Mouse (Mus musculus): ENCODE data around the gene Pdf. TPM values are rescaled to one million over a fixed set of nuclear protein-coding genes. Genes with fewer than 3 reads are reported as not detected.

Pdf gene
- total RNA-seq (2021), result 10 to 100 TPM; 42.5 to 45.4 TPM
- long read RNA-seq, experiment 1, transcript Pdf-201 (2 exons, 1,306 nt), result major isoform, 109 of 109 reads
- long read RNA-seq, experiment 1, partial matches to known transcripts, result 0 of 109 reads
- long read RNA-seq, experiment 1, other reads (novel, unspliced or antisense), result 0 of 109 reads
- long read RNA-seq, experiment 2, transcript Pdf-201 (2 exons, 1,306 nt), result major isoform, 90 of 90 reads
- long read RNA-seq, experiment 2, partial matches to known transcripts, result 0 of 90 reads
- long read RNA-seq, experiment 2, other reads (novel, unspliced or antisense), result 0 of 90 reads

GRCm38 (mm10) chr8:107048061-107048941, at the start of gene Pdf:
Gene Pdf, minus strand, starts transcription at chr8:107048614.
- DNase-seq (ENCODE audit: low spot score), result peak; percentile 75

DNA sequence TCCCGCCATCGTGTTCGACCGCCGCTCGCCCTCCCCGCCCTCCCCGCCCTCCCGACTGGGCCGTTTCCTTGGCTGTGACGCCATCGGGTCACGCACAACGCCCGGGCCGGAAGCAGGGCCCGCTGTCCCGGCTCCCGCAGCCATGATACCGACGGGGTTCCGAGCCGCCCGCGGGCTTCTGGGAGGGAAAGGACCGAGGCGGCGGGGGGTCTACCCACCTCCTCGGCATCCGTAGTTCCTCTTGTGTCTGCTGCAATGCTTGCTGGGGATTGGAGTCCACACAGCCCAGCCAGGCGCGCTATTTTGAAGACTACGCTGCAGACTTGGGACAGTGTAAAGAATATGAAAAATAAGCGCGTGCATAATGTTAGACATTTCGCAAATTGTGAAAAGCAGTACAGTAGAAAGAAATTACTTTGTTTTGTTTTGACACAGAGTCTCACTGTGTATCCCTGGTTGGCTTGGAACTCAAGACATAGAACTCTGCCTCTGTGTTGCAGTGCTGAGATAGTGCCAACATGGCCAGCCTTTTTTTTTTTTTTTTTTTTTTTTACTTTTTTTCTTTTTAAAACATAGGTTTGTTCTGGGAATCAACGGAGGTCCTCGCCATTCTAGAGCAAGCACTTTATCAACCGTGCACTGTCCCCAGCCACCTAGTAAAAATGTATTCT, 48.1 kb upstream of the Pdf start, which contains the start of gene Terf2:
Gene Terf2, minus strand, starts transcription at position 182 of the 671 bp plus-strand sequence.
- DNase-seq (ENCODE audit: low spot score), result peak; percentile 94

DNA sequence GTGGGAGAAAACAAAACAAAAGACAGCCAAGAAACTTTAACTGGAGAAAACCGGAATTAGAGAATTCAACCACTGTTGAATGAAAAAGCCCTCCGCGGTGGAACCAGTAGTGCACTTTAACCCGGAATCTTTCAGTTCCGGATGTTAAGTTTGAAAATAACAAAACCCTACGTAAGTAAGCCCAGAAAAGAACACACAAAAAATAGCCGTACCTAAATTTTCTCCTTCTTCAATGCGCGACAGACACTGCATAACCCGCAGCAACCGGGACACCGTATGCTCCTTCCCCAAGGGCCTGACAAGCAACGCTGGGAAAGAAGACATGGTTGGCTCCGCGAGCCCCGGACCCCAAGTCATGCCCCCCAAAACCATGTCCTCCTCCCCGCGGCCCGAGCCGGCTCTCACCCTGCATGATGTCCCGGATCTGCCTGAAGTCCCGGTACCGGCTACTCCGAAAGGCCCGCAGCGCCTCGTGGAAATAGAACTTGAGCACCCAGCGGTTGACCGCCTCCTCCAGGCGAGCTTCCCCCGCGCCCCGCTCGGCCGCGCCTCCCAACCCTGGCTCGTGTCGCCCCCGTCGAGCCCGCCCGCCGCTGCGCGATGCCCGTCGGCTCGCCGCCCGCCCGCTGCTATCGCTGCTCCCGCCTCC, 47.4 kb upstream of the Pdf start:
- DNase-seq (ENCODE audit: low spot score), result no peak

DNA sequence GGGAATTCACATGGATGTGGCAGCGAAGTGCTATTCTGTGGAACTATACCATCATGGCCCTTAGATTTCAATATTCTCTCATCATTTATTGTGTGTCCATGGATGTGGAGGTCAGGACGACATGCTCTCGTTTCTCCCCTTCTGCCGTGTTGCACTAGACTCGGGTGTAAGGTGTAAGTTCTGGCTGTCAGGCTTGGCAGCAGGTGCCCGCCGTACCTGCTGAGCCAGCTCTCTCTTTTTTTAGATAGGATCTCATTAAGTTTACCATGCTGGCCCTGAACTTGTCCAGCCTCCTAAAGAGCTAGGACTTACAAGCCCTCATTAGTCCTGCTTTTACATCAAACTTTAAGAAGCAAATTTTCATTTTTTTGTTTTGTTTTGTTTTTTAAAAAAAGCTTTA, 42.1 kb upstream of the Pdf start:
- DNase-seq (ENCODE audit: low spot score), result peak; percentile 59

DNA sequence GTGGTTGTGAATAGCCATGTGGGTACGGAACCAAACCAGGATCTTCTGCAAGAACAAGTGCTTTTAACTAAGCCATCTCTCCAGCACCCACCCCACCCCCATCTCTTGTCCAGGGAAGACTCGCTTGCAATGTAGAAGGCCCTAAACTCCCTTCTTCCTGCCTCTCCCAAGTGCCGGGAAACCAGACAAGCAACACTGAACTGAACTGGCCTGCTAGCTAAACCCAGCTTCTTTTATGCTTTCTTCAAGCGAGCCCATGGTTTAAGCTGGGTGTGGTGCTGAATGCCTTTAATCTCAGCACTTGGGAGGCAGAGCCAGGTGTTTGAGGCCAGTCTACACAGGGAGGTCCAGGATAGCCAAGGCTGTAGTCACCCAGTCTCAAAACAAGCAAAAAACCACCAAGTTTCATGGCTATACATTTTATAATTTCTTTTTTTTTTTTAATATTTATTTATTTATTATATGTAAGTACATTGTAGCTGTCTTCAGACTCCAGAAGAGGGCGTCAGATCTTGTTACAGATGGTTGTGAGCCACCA, 40.2 kb upstream of the Pdf start:
- DNase-seq (ENCODE audit: low spot score), result no peak

DNA sequence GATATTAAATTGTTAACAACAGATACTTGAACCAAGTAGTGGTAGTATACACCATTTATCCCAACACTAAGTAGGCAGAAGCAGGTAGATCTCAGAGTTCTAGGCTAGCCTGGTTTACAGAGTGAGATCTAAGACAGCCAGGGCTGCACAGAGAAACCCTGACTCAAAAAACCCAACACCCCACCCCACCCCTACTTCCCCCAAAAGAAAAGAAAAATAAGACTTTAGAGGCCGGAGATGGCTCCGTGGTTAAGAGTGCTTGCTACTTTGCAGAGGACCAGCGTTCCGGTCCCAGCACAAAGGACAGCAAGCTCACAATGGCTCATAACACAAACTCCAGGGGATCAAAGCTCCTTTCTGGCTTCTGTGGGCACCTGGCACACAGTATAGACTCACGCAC, 37.6 kb upstream of the Pdf start:
- no peak for DNase-seq (ENCODE audit: low spot score)

DNA sequence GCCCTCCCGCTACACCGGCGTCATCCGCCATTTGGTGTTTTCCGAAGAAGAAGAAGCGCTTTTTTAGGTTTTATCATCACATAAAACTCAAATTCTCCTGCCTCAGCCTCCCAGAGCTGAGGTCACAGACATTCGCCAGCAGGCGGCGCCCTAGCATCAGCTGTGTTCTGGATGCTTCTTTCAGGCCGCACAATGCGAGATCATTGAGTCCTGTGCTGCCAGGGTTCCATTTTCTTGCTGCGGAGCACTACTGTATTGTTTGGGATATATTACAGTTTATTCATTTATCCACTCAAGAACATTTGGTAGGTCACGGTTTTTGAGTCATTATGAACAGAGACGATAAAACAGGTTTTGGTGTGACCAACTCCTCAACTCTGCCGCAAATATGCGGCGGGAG, 36.9 kb upstream of the Pdf start:
- no peak for DNase-seq (ENCODE audit: low spot score)

DNA sequence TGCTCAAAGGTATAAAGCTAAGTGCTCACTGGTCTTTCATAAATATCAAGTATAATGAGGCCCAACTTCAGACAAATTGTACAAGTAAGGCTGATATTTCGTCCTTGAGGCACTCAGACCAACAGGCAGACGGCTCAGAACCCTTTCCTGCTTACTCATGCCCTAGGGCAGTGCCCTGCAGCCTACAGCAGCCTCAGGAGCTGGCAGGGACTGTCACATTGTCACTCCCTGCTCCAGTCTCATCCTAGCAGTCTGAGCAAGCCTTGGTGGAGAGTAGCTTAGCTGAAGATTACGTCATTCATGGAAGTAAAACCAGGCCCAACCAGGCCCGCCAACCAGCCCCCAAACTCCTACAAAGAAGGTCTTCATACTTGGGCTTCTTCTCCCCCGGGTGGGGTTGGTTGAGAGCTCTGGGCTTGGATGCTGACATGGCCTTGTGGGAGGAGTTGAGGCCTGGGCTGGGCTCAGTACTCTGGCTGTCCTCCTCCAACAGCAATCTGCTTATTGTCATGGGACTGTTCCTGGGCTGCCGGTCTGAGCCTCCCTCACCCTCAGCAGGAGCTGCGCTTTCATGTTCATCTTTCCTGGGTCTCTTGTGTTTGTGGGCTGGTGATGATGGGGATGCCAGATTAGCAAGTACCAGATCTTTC, 27.9 kb upstream of the Pdf start:
- no peak for DNase-seq (ENCODE audit: low spot score)

- DNase-seq (ENCODE audit: low spot score), result no peak
Measured at GRCm38 (mm10) chr8:107074128-107074527, 25.7 kb upstream of the Pdf start.

DNA sequence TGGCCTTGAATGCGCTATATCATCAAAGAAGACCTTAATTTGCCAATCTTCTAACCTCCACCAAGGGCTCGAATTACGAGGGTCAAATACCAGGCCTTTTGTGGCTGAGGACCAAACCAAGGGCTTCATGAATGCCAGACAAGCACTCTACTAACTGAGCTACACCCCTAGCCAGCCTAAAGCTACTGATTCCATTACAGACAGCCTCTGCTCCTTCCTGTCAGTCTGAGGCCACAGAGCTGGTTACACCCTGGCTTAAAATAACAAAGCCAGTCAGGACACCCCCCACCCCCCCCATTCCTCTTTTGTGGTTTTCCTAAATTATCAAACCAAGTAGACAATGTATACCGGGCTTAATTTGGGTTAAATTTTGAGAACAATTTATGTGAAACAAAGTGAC, 25.3 kb upstream of the Pdf start:
- DNase-seq (ENCODE audit: low spot score), result no peak

- no peak for DNase-seq (ENCODE audit: low spot score)
Measured at GRCm38 (mm10) chr8:107065511-107066496, 17.4 kb upstream of the Pdf start, which contains the start of gene Tmed6. Gene Tmed6, minus strand, starts transcription at chr8:107065644.

- no peak for DNase-seq (ENCODE audit: low spot score)
Measured at GRCm38 (mm10) chr8:107062613-107063012, 14.2 kb upstream of the Pdf start.

GRCm38 (mm10) chr8:107056973-107057369, 8.6 kb upstream of the Pdf start:
- no peak for DNase-seq (ENCODE audit: low spot score)

GRCm38 (mm10) chr8:107056076-107056972, 7.9 kb upstream of the Pdf start, which contains the start of the genes Cog8 and Nip7:
Gene Cog8, minus strand, starts transcription at chr8:107056689.
Gene Nip7, plus strand, starts transcription at chr8:107056877.
- peak; percentile 97 for DNase-seq (ENCODE audit: low spot score)

DNA sequence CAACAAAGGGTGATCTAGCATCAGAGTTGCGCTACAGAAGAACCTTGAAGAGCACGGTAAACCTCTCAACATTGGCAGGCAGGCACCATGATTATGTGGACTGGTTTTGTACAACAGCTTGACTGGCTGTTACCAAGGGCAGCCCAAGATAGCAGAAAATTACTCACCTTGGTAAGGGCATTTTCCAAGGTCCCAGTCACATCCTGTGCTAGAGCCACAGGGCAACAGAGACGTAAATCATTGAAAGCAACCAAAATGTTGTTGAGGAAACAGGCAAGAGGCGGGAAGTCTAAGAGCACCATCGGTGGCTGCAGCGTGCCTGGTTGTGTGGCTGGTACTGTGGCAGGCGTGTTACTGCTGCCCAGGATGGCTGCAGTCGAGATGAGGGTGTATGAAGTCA, 3.6 kb upstream of the Pdf start:
- no peak for DNase-seq (ENCODE audit: low spot score)

GRCm38 (mm10) chr8:107049480-107049879, 1.1 kb upstream of the Pdf start:
- DNase-seq (ENCODE audit: low spot score), result no peak

DNA sequence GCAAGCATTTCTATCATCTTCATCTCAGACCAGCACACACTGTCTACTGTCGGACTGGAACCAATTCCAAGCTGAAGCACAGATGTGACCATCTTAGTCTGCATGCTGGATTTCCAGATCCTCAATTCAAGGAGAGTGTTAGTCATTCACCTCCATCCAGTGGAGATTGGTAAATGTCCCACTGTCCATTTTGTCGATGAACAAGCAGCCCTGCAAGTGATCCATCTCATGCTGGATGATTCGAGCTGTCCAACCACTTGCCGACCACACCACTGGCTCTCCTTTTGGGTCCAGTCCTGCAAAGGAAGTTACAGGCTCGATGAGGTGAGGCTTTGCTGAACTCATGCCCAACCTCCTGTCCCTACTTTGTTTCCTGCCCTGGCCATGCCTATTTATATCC, 1.4 kb downstream of the Pdf start:
- no peak for DNase-seq (ENCODE audit: low spot score)

DNA sequence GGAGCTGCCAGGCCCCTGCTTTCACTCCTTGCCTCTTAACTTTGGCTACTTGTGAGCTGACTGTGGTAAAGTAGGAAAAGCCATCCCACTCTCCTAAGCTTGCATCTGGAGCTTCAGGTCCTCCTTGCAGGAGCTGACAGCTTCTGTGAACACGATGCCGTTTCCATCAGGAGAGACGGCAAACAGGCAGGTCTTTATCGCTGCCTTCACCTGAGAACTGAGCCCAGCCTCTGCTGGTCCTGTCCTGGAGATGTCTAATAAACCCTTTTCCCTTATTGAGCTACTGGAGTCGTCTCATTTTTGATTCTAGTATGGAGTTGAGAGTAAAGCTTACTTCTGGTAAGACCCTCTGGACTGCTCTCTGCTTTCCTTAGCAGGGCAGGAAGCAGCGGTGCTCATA, 2.9 kb downstream of the Pdf start:
- no peak for DNase-seq (ENCODE audit: low spot score)
